Mouse (Mus musculus): ENCODE results near the gene Gabarap. TPM values are rescaled to one million over a fixed set of nuclear protein-coding genes. Genes with fewer than 3 reads are reported as not detected.

Gabarap gene
- polyA plus RNA-seq, 1 experiment from 2014 or later, result 481 TPM

DNA sequence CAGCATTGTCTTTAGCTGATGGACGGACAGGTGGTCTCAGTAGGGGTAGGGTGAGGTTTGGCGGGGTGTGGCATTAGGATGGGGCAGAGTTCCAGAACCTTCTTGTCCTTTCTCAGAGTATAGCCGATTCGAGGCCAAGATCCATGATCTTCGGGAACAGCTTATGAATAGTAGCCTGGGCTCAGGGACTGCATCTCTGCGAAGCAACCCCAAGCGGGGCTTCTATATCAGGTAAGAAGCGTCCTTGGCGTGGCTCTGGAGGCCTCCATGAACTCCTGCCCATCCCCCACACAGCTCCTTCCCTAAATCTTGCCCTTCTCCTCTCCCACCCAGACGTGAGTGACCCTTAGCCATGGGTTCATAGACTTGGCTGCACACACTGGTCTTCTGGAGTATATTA is 48.7 kb downstream of the Gabarap start:
- no peak for DNase-seq (ENCODE audit: low spot score)
- Histone ChIP-seq H3K9ac (ENCODE audit: low read length) (no peak overlapping the region), H3K27me3 (replicated peaks; ENCODE audit: control insufficient read depth, insufficient read depth, low read length) (no peaks in the 10 kb centered on the region), H3K4me2 (ENCODE audit: low read length) (no peak overlapping the region), H3K36me3 (ENCODE audit: control insufficient read depth, insufficient read depth, low read length) (peaks cover 54% of the 10 kb centered on the region), H3K4me1 (replicated peaks; ENCODE audit: control insufficient read depth, insufficient read depth, low read length) (no peaks in the 10 kb centered on the region), H3K27ac (ENCODE audit: low read depth) (no peak overlapping the region), H3K4me3 (ENCODE audit: low read depth, low read length) (no peak overlapping the region), H3K9me3 (ENCODE audit: control insufficient read depth, low read length) (no peaks in the 10 kb centered on the region)
- ATAC-seq (replicated peaks; ENCODE audit: low FRiP score, low TSS enrichment, low read depth), result no peak
- WGBS, result 94% methylated on average over 10 of the region's 10 CpGs

DNA sequence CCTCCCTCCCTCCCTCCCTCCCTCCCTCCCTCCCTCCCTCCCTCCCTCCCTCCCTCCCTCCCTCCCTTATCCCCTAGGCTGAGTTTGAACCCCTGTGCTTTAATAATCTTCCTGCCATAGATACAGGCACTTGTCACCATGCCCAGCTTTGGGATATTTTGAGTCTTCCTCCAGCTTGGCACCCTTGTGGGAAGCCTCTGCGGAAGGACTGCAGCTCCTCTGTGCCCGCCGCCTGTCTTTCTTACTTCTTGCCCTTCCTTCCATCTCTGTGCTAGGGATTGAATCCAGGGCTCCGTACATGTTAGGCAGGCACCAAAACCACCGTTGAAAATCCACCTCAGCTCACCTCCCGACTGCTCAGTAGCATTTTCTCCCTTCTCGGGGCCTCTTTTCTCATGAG is 49.2 kb downstream of the Gabarap start:
- Histone ChIP-seq H3K36me3 (ENCODE audit: control insufficient read depth, insufficient read depth, low read length) (peaks cover 54% of the 10 kb centered on the region), H3K27me3 (replicated peaks; ENCODE audit: control insufficient read depth, insufficient read depth, low read length) (no peaks in the 10 kb centered on the region), H3K9ac (ENCODE audit: low read length) (no peak overlapping the region), H3K4me3 (ENCODE audit: low read depth, low read length) (no peak overlapping the region), H3K4me1 (replicated peaks; ENCODE audit: control insufficient read depth, insufficient read depth, low read length) (no peaks in the 10 kb centered on the region), H3K27ac (ENCODE audit: low read depth) (no peak overlapping the region), H3K9me3 (ENCODE audit: control insufficient read depth, low read length) (no peaks in the 10 kb centered on the region), H3K4me2 (ENCODE audit: low read length) (no peak overlapping the region)
- no peak for ATAC-seq (replicated peaks; ENCODE audit: low FRiP score, low TSS enrichment, low read depth)
- 87% methylated on average over 7 of the region's 7 CpGs for WGBS
- no peak for DNase-seq (ENCODE audit: low spot score)

DNA sequence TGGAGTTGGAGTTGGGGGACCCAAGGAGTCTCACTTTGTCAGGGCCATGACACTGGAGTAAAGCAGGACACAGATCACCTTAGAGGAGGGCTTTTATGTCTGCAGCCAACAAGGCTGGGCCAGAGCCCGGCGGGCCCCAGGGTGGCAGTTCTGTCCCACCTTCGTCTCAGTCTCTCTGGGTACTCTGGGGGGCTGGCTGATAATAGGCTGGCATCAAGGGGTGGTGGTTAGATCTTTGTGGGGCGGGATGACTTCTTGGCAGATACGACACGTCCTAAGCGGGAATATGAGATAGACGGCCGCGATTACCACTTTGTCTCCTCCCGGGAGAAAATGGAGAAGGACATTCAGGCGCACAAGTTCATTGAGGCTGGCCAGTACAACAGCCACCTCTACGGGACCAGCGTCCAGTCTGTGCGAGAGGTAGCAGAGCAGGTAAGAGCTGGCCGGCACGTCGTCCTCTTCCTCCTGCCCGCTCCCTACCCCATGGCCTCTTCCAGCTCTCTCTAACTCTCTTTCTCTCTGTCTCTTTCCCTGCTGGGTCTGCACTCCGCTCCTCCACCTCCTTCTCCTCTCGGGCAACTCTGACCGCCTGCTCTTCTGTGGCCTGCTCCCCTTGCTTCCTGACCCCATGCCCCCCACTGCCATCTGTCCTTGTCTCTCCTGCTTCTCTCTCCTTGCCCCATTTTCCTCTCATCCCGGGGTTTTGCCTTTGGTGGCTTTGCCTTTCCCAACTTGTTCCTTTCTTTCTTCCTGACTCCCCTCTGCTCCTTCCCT is 51.6 kb downstream of the Gabarap start:
- Histone ChIP-seq H3K27me3 (replicated peaks; ENCODE audit: control insufficient read depth, insufficient read depth, low read length) (no peaks in the 10 kb centered on the region), H3K4me3 (ENCODE audit: low read depth, low read length) (no peak overlapping the region), H3K36me3 (ENCODE audit: control insufficient read depth, insufficient read depth, low read length) (peaks cover 54% of the 10 kb centered on the region), H3K9me3 (ENCODE audit: control insufficient read depth, low read length) (no peaks in the 10 kb centered on the region), H3K4me1 (replicated peaks; ENCODE audit: control insufficient read depth, insufficient read depth, low read length) (0 out of 2 replicates have a peak, but pooled peaks cover 3% of the 10 kb centered on the region), H3K9ac (ENCODE audit: low read length) (no peak overlapping the region), H3K4me2 (ENCODE audit: low read length) (no peak overlapping the region), H3K27ac (ENCODE audit: low read depth) (no peak overlapping the region)
- no peak for ATAC-seq (replicated peaks; ENCODE audit: low FRiP score, low TSS enrichment, low read depth)
- DNase-seq (ENCODE audit: low spot score), result no peak
- WGBS, result 87% methylated on average over 23 of the region's 23 CpGs

GRCm38 (mm10) chr11:70043665-70044064 is 52.7 kb downstream of the Gabarap start:
- 0 out of 2 replicates have a peak, but pooled peaks cover 3% of the 10 kb centered on the region for H3K4me1 ChIP-seq (replicated peaks; ENCODE audit: control insufficient read depth, insufficient read depth, low read length)
- H3K9me3 ChIP-seq (ENCODE audit: control insufficient read depth, low read length), result no peaks in the 10 kb centered on the region
- WGBS, result 80% methylated on average over 7 of the region's 7 CpGs
- no peaks in the 10 kb centered on the region for H3K27me3 ChIP-seq (replicated peaks; ENCODE audit: control insufficient read depth, insufficient read depth, low read length)
- H3K9ac ChIP-seq (ENCODE audit: low read length), result no peak overlapping the region
- no peak overlapping the region for H3K27ac ChIP-seq (ENCODE audit: low read depth)
- H3K4me3 ChIP-seq (ENCODE audit: low read depth, low read length), result no peak overlapping the region
- H3K4me2 ChIP-seq (ENCODE audit: low read length), result no peak overlapping the region
- ATAC-seq (replicated peaks; ENCODE audit: low FRiP score, low TSS enrichment, low read depth) (no peak), DNase-seq (ENCODE audit: low spot score) (no peak)
- H3K36me3 ChIP-seq (ENCODE audit: control insufficient read depth, insufficient read depth, low read length), result peaks cover 51% of the 10 kb centered on the region

MicroRNA genes within 50 kb of the gene (microRNA counts, 519-probe panel; counts per million panel counts)
- microRNA mmu-miR-324-3p (not detected), microRNA mmu-miR-324-5p (3,876 counts per million, percentile 56 among the panel's probes with 10 or more counts)

Small RNA genes within 50 kb of the gene (microRNA-seq; reads per million reads assigned to microRNA genes)
- gene Gm44349, result not detected
- gene Mir324, result 4,524 reads per million, percentile 90 among the genes with 10 or more reads in this experiment

Other genes with a start within 250 kb of the Gabarap start
- gene Polr2a, start 232.5 kb upstream of the Gabarap start, polyA plus RNA-seq (2014; fragmentation: Nextera tagmentation; extraction: Ambion mirVana), result 35.2 and 38.7 TPM in 2 replicates
- not detected in 2 replicates for gene Slc35g3, start 229.2 kb upstream of the Gabarap start, polyA plus RNA-seq (2014; fragmentation: Nextera tagmentation; extraction: Ambion mirVana)
- gene Zbtb4, start 225.2 kb upstream of the Gabarap start, polyA plus RNA-seq (2014; fragmentation: Nextera tagmentation; extraction: Ambion mirVana), result 2.8 and 3.3 TPM in 2 replicates
- 3.5 and 4.4 TPM in 2 replicates for gene Chrnb1, start 195.2 kb upstream of the Gabarap start, polyA plus RNA-seq (2014; fragmentation: Nextera tagmentation; extraction: Ambion mirVana)
- 1.1 and 1.4 TPM in 2 replicates for gene Fgf11, start 189.3 kb upstream of the Gabarap start, polyA plus RNA-seq (2014; fragmentation: Nextera tagmentation; extraction: Ambion mirVana)
- gene Tmem102, start 185.5 kb upstream of the Gabarap start, polyA plus RNA-seq (2014; fragmentation: Nextera tagmentation; extraction: Ambion mirVana), result 16.1 and 22.9 TPM in 2 replicates
- not detected in 2 replicates for gene Gm39566, start 175.8 kb upstream of the Gabarap start, polyA plus RNA-seq (2014; fragmentation: Nextera tagmentation; extraction: Ambion mirVana)
- not detected in 2 replicates for gene Spem2, start 172.7 kb upstream of the Gabarap start, polyA plus RNA-seq (2014; fragmentation: Nextera tagmentation; extraction: Ambion mirVana)
- gene Spem1, start 169.0 kb upstream of the Gabarap start, polyA plus RNA-seq (2014; fragmentation: Nextera tagmentation; extraction: Ambion mirVana), result 0.17 TPM in 1 of 2 replicates, not detected in the other
- 8.5 TPM in 2 replicates for gene Nlgn2, start 153.4 kb upstream of the Gabarap start, polyA plus RNA-seq (2014; fragmentation: Nextera tagmentation; extraction: Ambion mirVana)
- 436 and 455 TPM in 2 replicates for gene Tmem256, start 152.6 kb upstream of the Gabarap start, polyA plus RNA-seq (2014; fragmentation: Nextera tagmentation; extraction: Ambion mirVana)
- 92.1 and 94.4 TPM in 2 replicates for gene Plscr3, start 144.8 kb upstream of the Gabarap start, polyA plus RNA-seq (2014; fragmentation: Nextera tagmentation; extraction: Ambion mirVana)
- gene Tnk1, start 132.4 kb upstream of the Gabarap start, polyA plus RNA-seq (2014; fragmentation: Nextera tagmentation; extraction: Ambion mirVana), result 10.3 and 12.2 TPM in 2 replicates
- gene Tmem95, start 113.1 kb upstream of the Gabarap start, polyA plus RNA-seq (2014; fragmentation: Nextera tagmentation; extraction: Ambion mirVana), result 0.38 TPM in 1 of 2 replicates, not detected in the other
- 3.5 and 4.4 TPM in 2 replicates for gene Kctd11, start 109.7 kb upstream of the Gabarap start, polyA plus RNA-seq (2014; fragmentation: Nextera tagmentation; extraction: Ambion mirVana)
- 8.1 and 9.3 TPM in 2 replicates for gene Acap1, start 95.6 kb upstream of the Gabarap start, polyA plus RNA-seq (2014; fragmentation: Nextera tagmentation; extraction: Ambion mirVana)
- gene 2810408A11Rik, start 90.2 kb upstream of the Gabarap start, polyA plus RNA-seq (2014; fragmentation: Nextera tagmentation; extraction: Ambion mirVana), result 8.8 and 10.7 TPM in 2 replicates
- gene Neurl4, start 90.1 kb upstream of the Gabarap start, polyA plus RNA-seq (2014; fragmentation: Nextera tagmentation; extraction: Ambion mirVana), result 13.3 and 14.5 TPM in 2 replicates
- gene Gps2, start 77.3 kb upstream of the Gabarap start, polyA plus RNA-seq (2014; fragmentation: Nextera tagmentation; extraction: Ambion mirVana), result 71.2 and 72.3 TPM in 2 replicates
- 1,854 and 1,877 TPM in 2 replicates for gene Eif5a, start 69.2 kb upstream of the Gabarap start, polyA plus RNA-seq (2014; fragmentation: Nextera tagmentation; extraction: Ambion mirVana)
- 4.6 and 4.8 TPM in 2 replicates for gene Ybx2, start 55.3 kb upstream of the Gabarap start, polyA plus RNA-seq (2014; fragmentation: Nextera tagmentation; extraction: Ambion mirVana)
- 25.8 and 32.2 TPM in 2 replicates for gene Slc2a4, start 43.0 kb upstream of the Gabarap start, polyA plus RNA-seq (2014; fragmentation: Nextera tagmentation; extraction: Ambion mirVana)
- 425 and 461 TPM in 2 replicates for gene Cldn7, start 26.4 kb upstream of the Gabarap start, polyA plus RNA-seq (2014; fragmentation: Nextera tagmentation; extraction: Ambion mirVana)
- gene Ctdnep1, start 10.0 kb upstream of the Gabarap start, polyA plus RNA-seq (2014; fragmentation: Nextera tagmentation; extraction: Ambion mirVana), result 28.6 and 29.3 TPM in 2 replicates
- 104 and 119 TPM in 2 replicates for gene Elp5, start 8.6 kb upstream of the Gabarap start, polyA plus RNA-seq (2014; fragmentation: Nextera tagmentation; extraction: Ambion mirVana)
- gene Phf23, start 4.6 kb downstream of the Gabarap start, polyA plus RNA-seq (2014; fragmentation: Nextera tagmentation; extraction: Ambion mirVana), result 37.6 and 43.9 TPM in 2 replicates
- gene Dvl2, start 9.5 kb downstream of the Gabarap start, polyA plus RNA-seq (2014; fragmentation: Nextera tagmentation; extraction: Ambion mirVana), result 32.0 and 32.6 TPM in 2 replicates
- gene Acadvl, start 24.3 kb downstream of the Gabarap start, polyA plus RNA-seq (2014; fragmentation: Nextera tagmentation; extraction: Ambion mirVana), result 72.8 and 73.8 TPM in 2 replicates
- 7.7 and 8.6 TPM in 2 replicates for gene Dlg4, start 25.8 kb downstream of the Gabarap start, polyA plus RNA-seq (2014; fragmentation: Nextera tagmentation; extraction: Ambion mirVana)
- 0.26 TPM in 1 of 2 replicates, not detected in the other for gene Asgr1, start 62.9 kb downstream of the Gabarap start, polyA plus RNA-seq (2014; fragmentation: Nextera tagmentation; extraction: Ambion mirVana)
- 0.46 TPM in 1 of 2 replicates, not detected in the other for gene Asgr2, start 101.5 kb downstream of the Gabarap start, polyA plus RNA-seq (2014; fragmentation: Nextera tagmentation; extraction: Ambion mirVana)
- gene Mgl2, start 139.2 kb downstream of the Gabarap start, polyA plus RNA-seq (2014; fragmentation: Nextera tagmentation; extraction: Ambion mirVana), result 0.38 and 0.86 TPM in 2 replicates
- 0.97 and 1.2 TPM in 2 replicates for gene Clec10a, start 165.1 kb downstream of the Gabarap start, polyA plus RNA-seq (2014; fragmentation: Nextera tagmentation; extraction: Ambion mirVana)
- 1.2 and 1.7 TPM in 2 replicates for gene Slc16a11, start 221.6 kb downstream of the Gabarap start, polyA plus RNA-seq (2014; fragmentation: Nextera tagmentation; extraction: Ambion mirVana)
- 13.6 and 14.1 TPM in 2 replicates for gene Slc16a13, start 229.9 kb downstream of the Gabarap start, polyA plus RNA-seq (2014; fragmentation: Nextera tagmentation; extraction: Ambion mirVana)
- 11.7 and 12.2 TPM in 2 replicates for gene Bcl6b, start 238.7 kb downstream of the Gabarap start, polyA plus RNA-seq (2014; fragmentation: Nextera tagmentation; extraction: Ambion mirVana)
- 159 and 164 TPM in 2 replicates for gene 0610010K14Rik, start 246.8 kb downstream of the Gabarap start, polyA plus RNA-seq (2014; fragmentation: Nextera tagmentation; extraction: Ambion mirVana)
- 9.0 and 9.5 TPM in 2 replicates for gene Gm21988, start 248.7 kb downstream of the Gabarap start, polyA plus RNA-seq (2014; fragmentation: Nextera tagmentation; extraction: Ambion mirVana)
- 153 and 165 TPM in 2 replicates for gene Rnasek, start 248.7 kb downstream of the Gabarap start, polyA plus RNA-seq (2014; fragmentation: Nextera tagmentation; extraction: Ambion mirVana)